Mouse (Mus musculus): Measurements from ENCODE around the gene Ywhah. TPM values are rescaled to one million over a fixed set of nuclear protein-coding genes. Genes with fewer than 3 reads are reported as not detected.
A peak's percentile ranks its signal among the peaks of the same experiment; 100 is the strongest.
"Not testable (repeated sequence)": the region's sequence is repeated elsewhere in the genome, so short reads cannot be mapped to it uniquely, and the experiment has no call there.

The Ywhah gene
- polyA plus RNA-seq, 1 experiment from 2014 or later, result 170 TPM

- 41% methylated on average over 3 of the region's 3 CpGs for WGBS (ENCODE audit: insufficient replicate concordance)
- no peaks in the 10 kb centered on the region for H3K27me3 ChIP-seq (ENCODE audit: control insufficient read depth, insufficient read depth, low read depth, low read length)
- no peak for ATAC-seq (ENCODE audit: low read depth)
- no peak overlapping the region for H3K9ac ChIP-seq (ENCODE audit: low read depth, low read length)
- no peak overlapping the region for H3K27ac ChIP-seq (ENCODE audit: low read length)
- H3K9me3 ChIP-seq (replicated peaks; ENCODE audit: control insufficient read depth, low read length), result no peaks in the 10 kb centered on the region
- peaks cover 28% of the 10 kb centered on the region for H3K4me1 ChIP-seq (ENCODE audit: control insufficient read depth, low read depth, low read length)
- H3K36me3 ChIP-seq (ENCODE audit: control insufficient read depth, insufficient read depth), result no peaks in the 10 kb centered on the region
- no peak overlapping the region for H3K4me3 ChIP-seq (ENCODE audit: low read depth, low read length)
- H3K4me2 ChIP-seq (ENCODE audit: low read depth, low read length), result no peak overlapping the region
Observed at GRCm38 (mm10) chr5:33034916-33035315, 16.3 kb downstream of the Ywhah start.

GRCm38 (mm10) chr5:33038656-33039509 lies 20.3 kb downstream of the Ywhah start:
- WGBS (ENCODE audit: insufficient replicate concordance), result 28% methylated on average over 13 of the region's 13 CpGs
- H3K9ac ChIP-seq (ENCODE audit: low read depth, low read length), result no peak overlapping the region
- no peak overlapping the region for H3K27ac ChIP-seq (ENCODE audit: low read length)
- H3K9me3 ChIP-seq (replicated peaks; ENCODE audit: control insufficient read depth, low read length), result no peaks in the 10 kb centered on the region
- H3K27me3 ChIP-seq (ENCODE audit: control insufficient read depth, insufficient read depth, low read depth, low read length), result no peaks in the 10 kb centered on the region
- 0 out of 2 replicates have a peak overlapping the region, but pooled peaks have one; percentile 21 for H3K4me3 ChIP-seq (ENCODE audit: low read depth, low read length)
- no peaks in the 10 kb centered on the region for H3K36me3 ChIP-seq (ENCODE audit: control insufficient read depth, insufficient read depth)
- ATAC-seq (ENCODE audit: low read depth), result no peak
- peak overlapping the region; percentile 51; the same call in 1 of the 2 replicates for H3K4me2 ChIP-seq (ENCODE audit: low read depth, low read length)
- H3K4me1 ChIP-seq (ENCODE audit: control insufficient read depth, low read depth, low read length), result peaks cover 5% of the 10 kb centered on the region

- H3K4me3 ChIP-seq (ENCODE audit: low read depth, low read length), result peak overlapping the region; percentile 21; the same call in 1 of the 2 replicates
- ATAC-seq (ENCODE audit: low read depth), result no peak
- H3K27ac ChIP-seq (ENCODE audit: low read length), result no peak overlapping the region
Observed at GRCm38 (mm10) chr5:33039510-33039911, 20.9 kb downstream of the Ywhah start.

GRCm38 (mm10) chr5:33040735-33041134 lies 22.1 kb downstream of the Ywhah start:
- not testable (repeated sequence) for H3K4me1 ChIP-seq (ENCODE audit: control insufficient read depth, low read depth, low read length); H3K27me3 ChIP-seq (ENCODE audit: control insufficient read depth, insufficient read depth, low read depth, low read length); H3K27ac ChIP-seq (ENCODE audit: low read length); H3K9me3 ChIP-seq (replicated peaks; ENCODE audit: control insufficient read depth, low read length); H3K9ac ChIP-seq (ENCODE audit: low read depth, low read length); H3K4me3 ChIP-seq (ENCODE audit: low read depth, low read length); ATAC-seq (ENCODE audit: low read depth); H3K4me2 ChIP-seq (ENCODE audit: low read depth, low read length); H3K36me3 ChIP-seq (ENCODE audit: control insufficient read depth, insufficient read depth)
- 15% methylated on average over 1 of the region's 1 CpGs for WGBS (ENCODE audit: insufficient replicate concordance)

More at GRCm38 (mm10) chr5:33039510-33039911, 20.9 kb downstream of the Ywhah start:
- no peak overlapping the region for H3K9ac ChIP-seq (ENCODE audit: low read depth, low read length)
- H3K27me3 ChIP-seq (ENCODE audit: control insufficient read depth, insufficient read depth, low read depth, low read length), result no peaks in the 10 kb centered on the region
- WGBS (ENCODE audit: insufficient replicate concordance), result 5% methylated on average over 13 of the region's 13 CpGs
- no peaks in the 10 kb centered on the region for H3K36me3 ChIP-seq (ENCODE audit: control insufficient read depth, insufficient read depth)
- peak overlapping the region; percentile 51; the same call in 1 of the 2 replicates for H3K4me2 ChIP-seq (ENCODE audit: low read depth, low read length)
- H3K9me3 ChIP-seq (replicated peaks; ENCODE audit: control insufficient read depth, low read length), result no peaks in the 10 kb centered on the region
- H3K4me1 ChIP-seq (ENCODE audit: control insufficient read depth, low read depth, low read length), result no peaks in the 10 kb centered on the region; the same call in 1 of the 2 replicates

GRCm38 (mm10) chr5:33043397-33043796 lies 24.8 kb downstream of the Ywhah start:
- Histone ChIP-seq H3K27me3 (ENCODE audit: control insufficient read depth, insufficient read depth, low read depth, low read length) (no peaks in the 10 kb centered on the region), H3K4me3 (ENCODE audit: low read depth, low read length) (no peak overlapping the region), H3K4me1 (ENCODE audit: control insufficient read depth, low read depth, low read length) (no peaks in the 10 kb centered on the region; the same call in 1 of the 2 replicates), H3K27ac (ENCODE audit: low read length) (no peak overlapping the region), H3K4me2 (ENCODE audit: low read depth, low read length) (no peak overlapping the region), H3K9ac (ENCODE audit: low read depth, low read length) (no peak overlapping the region), H3K36me3 (ENCODE audit: control insufficient read depth, insufficient read depth) (no peaks in the 10 kb centered on the region), H3K9me3 (replicated peaks; ENCODE audit: control insufficient read depth, low read length) (peaks cover 2% of the 10 kb centered on the region; the same call in 1 of the 2 replicates)
- ATAC-seq (ENCODE audit: low read depth), result no peak
- 44% methylated on average over 10 of the region's 10 CpGs for WGBS (ENCODE audit: insufficient replicate concordance)

- no peaks in the 10 kb centered on the region for H3K4me1 ChIP-seq (ENCODE audit: control insufficient read depth, low read depth, low read length)
- H3K4me2 ChIP-seq (ENCODE audit: low read depth, low read length), result no peak overlapping the region
- H3K9ac ChIP-seq (ENCODE audit: low read depth, low read length), result no peak overlapping the region
- WGBS (ENCODE audit: insufficient replicate concordance), result 75% methylated on average over 12 of the region's 12 CpGs
- H3K9me3 ChIP-seq (replicated peaks; ENCODE audit: control insufficient read depth, low read length), result peaks cover 2% of the 10 kb centered on the region; the same call in 1 of the 2 replicates
- no peaks in the 10 kb centered on the region for H3K27me3 ChIP-seq (ENCODE audit: control insufficient read depth, insufficient read depth, low read depth, low read length)
- ATAC-seq (ENCODE audit: low read depth), result no peak
- no peak overlapping the region for H3K27ac ChIP-seq (ENCODE audit: low read length)
- no peaks in the 10 kb centered on the region for H3K36me3 ChIP-seq (ENCODE audit: control insufficient read depth, insufficient read depth)
- no peak overlapping the region for H3K4me3 ChIP-seq (ENCODE audit: low read depth, low read length)
Observed at GRCm38 (mm10) chr5:33044636-33045315, 26.2 kb downstream of the Ywhah start.

- Histone ChIP-seq H3K9ac (ENCODE audit: low read depth, low read length) (no peak overlapping the region), H3K4me1 (ENCODE audit: control insufficient read depth, low read depth, low read length) (no peaks in the 10 kb centered on the region), H3K27me3 (ENCODE audit: control insufficient read depth, insufficient read depth, low read depth, low read length) (no peaks in the 10 kb centered on the region), H3K27ac (ENCODE audit: low read length) (no peak overlapping the region), H3K9me3 (replicated peaks; ENCODE audit: control insufficient read depth, low read length) (peaks cover 2% of the 10 kb centered on the region; the same call in 1 of the 2 replicates), H3K4me2 (ENCODE audit: low read depth, low read length) (no peak overlapping the region), H3K36me3 (ENCODE audit: control insufficient read depth, insufficient read depth) (no peaks in the 10 kb centered on the region), H3K4me3 (ENCODE audit: low read depth, low read length) (no peak overlapping the region)
- no peak for ATAC-seq (ENCODE audit: low read depth)
- 67% methylated on average over 6 of the region's 6 CpGs for WGBS (ENCODE audit: insufficient replicate concordance)
Observed at GRCm38 (mm10) chr5:33045316-33045705, 26.7 kb downstream of the Ywhah start.

GRCm38 (mm10) chr5:33052849-33053582 lies 34.4 kb downstream of the Ywhah start:
- H3K4me2 ChIP-seq (ENCODE audit: low read depth, low read length), result peak overlapping the region; percentile 52
- 40% methylated on average over 14 of the region's 14 CpGs for WGBS (ENCODE audit: insufficient replicate concordance)

More at GRCm38 (mm10) chr5:33052849-33053582, 34.4 kb downstream of the Ywhah start:
- Histone ChIP-seq H3K27ac (ENCODE audit: low read length) (no peak overlapping the region), H3K4me3 (ENCODE audit: low read depth, low read length) (no peak overlapping the region), H3K36me3 (ENCODE audit: control insufficient read depth, insufficient read depth) (no peaks in the 10 kb centered on the region), H3K27me3 (ENCODE audit: control insufficient read depth, insufficient read depth, low read depth, low read length) (no peaks in the 10 kb centered on the region; the same call in 1 of the 2 replicates), H3K9ac (ENCODE audit: low read depth, low read length) (no peak overlapping the region), H3K4me1 (ENCODE audit: control insufficient read depth, low read depth, low read length) (no peaks in the 10 kb centered on the region), H3K9me3 (replicated peaks; ENCODE audit: control insufficient read depth, low read length) (no peaks in the 10 kb centered on the region)
- ATAC-seq (ENCODE audit: low read depth), result peak; percentile 83
